Mouse (Mus musculus) heart, embryonic 12.5 days (tissue): Measurements from ENCODE around the gene Vtcn1. TPM values are rescaled to one million over a fixed set of nuclear protein-coding genes. Genes with fewer than 3 reads are reported as not detected.

ENCODE experiments used
- ATAC-seq: fragments of 200-750 bp; cut with Nextera tagmentation; 2 replicates; pipeline ENCODE4 v1.8.0; 2017; ENCODE audit warnings: moderate TSS enrichment, moderate library complexity; ENCODE audit not compliant: insufficient number of reproducible peaks, low FRiP score
- H3K27ac ChIP-seq: fragments of 300-500 bp; sonication (generic); 2 replicates; pipeline ENCODE4 v1.5.1; 2016; ENCODE audit warnings: mild to moderate bottlenecking, moderate library complexity; ENCODE audit not compliant: poor library complexity, severe bottlenecking
- H3K27me3 ChIP-seq: fragments of 300-500 bp; sonication (generic); replicated peaks from 2 replicates; pipeline ENCODE4 v1.6.1; 2016; ENCODE audit warnings: mild to moderate bottlenecking, moderate library complexity
- H3K36me3 ChIP-seq: fragments of 300-500 bp; sonication (generic); 2 replicates; pipeline ENCODE4 v1.6.1; 2016; ENCODE audit warnings: mild to moderate bottlenecking, moderate library complexity
- H3K4me1 ChIP-seq: fragments of 300-500 bp; sonication (generic); replicated peaks from 2 replicates; pipeline ENCODE4 v1.6.1; 2016; ENCODE audit warnings: mild to moderate bottlenecking
- H3K4me2 ChIP-seq: fragments of 300-500 bp; sonication (generic); 2 replicates; pipeline ENCODE4 v1.6.1; 2016; ENCODE audit warnings: mild to moderate bottlenecking, moderate library complexity
- H3K4me3 ChIP-seq: fragments of 300-500 bp; sonication (generic); 2 replicates; pipeline ENCODE4 v1.5.1; 2016; ENCODE audit warnings: mild to moderate bottlenecking
- H3K9ac ChIP-seq: fragments of 300-500 bp; sonication (generic); 2 replicates; pipeline ENCODE4 v1.6.1; 2016; ENCODE audit warnings: mild to moderate bottlenecking, moderate library complexity
- H3K9me3 ChIP-seq: fragments of 300-500 bp; sonication (generic); replicated peaks from 2 replicates; pipeline ENCODE4 v1.6.1; 2016; ENCODE audit warnings: mild to moderate bottlenecking, moderate library complexity
- WGBS: fragments of 180-500 bp; shearing (Covaris S2); methylation state at CpG from one replicate; pipeline ENCODE4 v1.1.7; 2016; 5-methylcytosine and 5-hydroxymethylcytosine counted together
- polyA plus RNA-seq: library from polyadenylated mRNA; unstranded; fragments of >200 nt; fragmentation: Nextera tagmentation; extraction: Ambion mirVana; gene quantifications from 2 replicates; pipeline ENCODE4 v1.2.1, GENCODE M21; 2016

Vtcn1 gene
- polyA plus RNA-seq, 1 experiment from 2014 or later = 0.17 TPM

DNA sequence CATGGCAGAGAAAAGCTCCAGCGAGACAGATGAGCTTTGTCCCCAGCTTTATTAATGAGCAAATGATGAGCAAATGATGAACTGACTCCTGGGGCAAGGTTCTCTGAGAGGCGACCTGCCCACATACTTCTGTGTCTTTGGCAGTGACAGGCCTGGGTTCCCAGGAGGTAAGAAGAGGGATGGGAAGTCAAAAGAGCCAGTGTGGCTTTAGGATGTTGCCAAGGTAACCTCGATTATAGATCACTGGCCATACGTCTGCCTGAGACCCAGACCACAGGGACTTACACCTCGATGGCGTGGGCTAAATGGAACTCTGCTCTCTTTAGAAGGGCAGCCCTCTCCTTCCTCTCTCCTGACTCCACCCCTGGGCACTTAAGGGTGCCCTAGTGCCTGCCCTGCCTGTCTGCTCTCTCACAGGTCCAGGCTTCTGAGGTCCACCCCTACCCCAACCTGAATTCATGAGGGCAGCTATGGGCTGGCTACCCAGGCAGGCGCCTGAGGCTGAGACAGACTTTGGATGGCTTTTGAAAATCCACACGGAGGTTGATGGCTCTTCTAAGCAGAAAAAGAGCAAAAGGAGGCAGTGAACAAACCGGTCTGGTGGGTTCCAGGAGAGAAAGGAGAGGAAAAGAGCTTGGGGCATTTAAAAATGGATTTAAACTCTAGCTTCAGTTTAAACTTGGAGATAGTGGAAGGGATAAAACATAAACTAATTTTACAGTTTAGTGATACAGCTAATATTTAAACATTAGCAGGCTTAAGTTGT is 31.0 kb downstream of the Vtcn1 start:
- Histone ChIP-seq H3K9ac (no peak overlapping the region), H3K27ac (no peak overlapping the region), H3K27me3 (no peaks in the 10 kb centered on the region), H3K36me3 (no peaks in the 10 kb centered on the region), H3K4me3 (no peak overlapping the region), H3K4me2 (no peak overlapping the region), H3K4me1 (peaks cover 11% of the 10 kb centered on the region; the same call in 1 of the 2 replicates), H3K9me3 (peaks cover 5% of the 10 kb centered on the region; the same call in 1 of the 2 replicates)
- WGBS = 59% methylated on average over 9 of the region's 9 CpGs
- 0 out of 2 replicates have a peak, but pooled peaks have one; percentile 9 for ATAC-seq

DNA sequence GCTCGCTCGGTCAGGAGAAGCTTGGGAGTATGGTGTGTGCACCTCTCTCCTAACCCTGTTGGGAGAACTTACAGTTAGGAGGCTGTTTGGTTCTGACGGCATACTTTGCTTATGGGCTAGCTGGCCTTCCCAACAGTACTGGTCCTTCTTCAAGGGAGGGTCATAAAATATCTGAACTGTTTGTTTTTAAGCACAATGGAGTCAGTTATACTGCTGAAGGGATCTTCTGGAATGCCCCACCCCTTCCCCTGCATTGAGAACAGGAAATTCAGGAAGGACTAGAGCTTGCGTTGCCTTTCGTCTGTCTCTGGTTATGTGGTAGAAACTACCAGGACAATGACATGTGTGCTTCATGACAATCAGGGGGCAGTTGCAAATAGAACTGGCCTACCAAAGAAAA is 31.9 kb downstream of the Vtcn1 start:
- H3K36me3 ChIP-seq = no peaks in the 10 kb centered on the region
- H3K27ac ChIP-seq = no peak overlapping the region
- peaks cover 11% of the 10 kb centered on the region; the same call in 1 of the 2 replicates for H3K4me1 ChIP-seq
- H3K4me3 ChIP-seq = no peak overlapping the region
- H3K9me3 ChIP-seq = peaks cover 5% of the 10 kb centered on the region; the same call in 1 of the 2 replicates
- no peaks in the 10 kb centered on the region for H3K27me3 ChIP-seq
- 72% methylated on average over 5 of the region's 5 CpGs for WGBS
- no peak for ATAC-seq
- H3K9ac ChIP-seq = no peak overlapping the region
- no peak overlapping the region for H3K4me2 ChIP-seq

DNA sequence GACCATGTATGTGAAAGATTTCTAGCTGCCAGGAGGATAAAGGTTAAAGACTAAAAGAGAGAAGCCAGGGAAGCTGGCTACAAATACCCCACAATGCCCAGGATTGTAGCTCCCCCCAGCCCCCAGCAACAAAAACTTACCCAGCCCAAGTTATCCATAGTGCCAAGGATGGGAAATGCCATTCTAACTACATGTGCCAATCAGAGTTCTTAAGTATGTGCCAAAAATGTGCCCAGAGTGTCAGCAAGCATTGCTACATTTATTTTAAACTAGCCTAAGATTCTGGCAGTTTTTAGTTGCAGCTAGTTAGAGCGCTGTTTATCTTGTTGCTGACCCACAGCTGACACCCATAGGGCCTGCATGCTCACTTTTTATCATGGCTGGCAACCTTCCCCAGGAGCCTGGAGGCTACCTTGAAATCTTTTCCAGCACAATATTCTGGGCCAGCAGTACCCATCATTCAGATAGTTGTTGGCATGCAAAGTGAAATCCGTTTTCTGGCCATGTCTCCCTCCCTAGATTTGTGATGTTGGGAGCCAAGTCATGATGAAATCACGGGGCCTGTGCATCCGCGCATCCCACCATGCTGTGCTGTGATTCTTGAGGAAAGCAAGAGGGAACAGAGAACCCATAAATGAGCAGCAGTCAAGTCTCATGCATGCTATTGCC is 33.2 kb downstream of the Vtcn1 start:
- ATAC-seq = no peak
- Histone ChIP-seq H3K9me3 (peaks cover 5% of the 10 kb centered on the region; the same call in 1 of the 2 replicates), H3K27me3 (no peaks in the 10 kb centered on the region), H3K4me2 (no peak overlapping the region), H3K4me3 (no peak overlapping the region), H3K27ac (no peak overlapping the region), H3K4me1 (peaks cover 11% of the 10 kb centered on the region; the same call in 1 of the 2 replicates), H3K36me3 (no peaks in the 10 kb centered on the region), H3K9ac (no peak overlapping the region)
- 77% methylated on average over 5 of the region's 5 CpGs for WGBS

DNA sequence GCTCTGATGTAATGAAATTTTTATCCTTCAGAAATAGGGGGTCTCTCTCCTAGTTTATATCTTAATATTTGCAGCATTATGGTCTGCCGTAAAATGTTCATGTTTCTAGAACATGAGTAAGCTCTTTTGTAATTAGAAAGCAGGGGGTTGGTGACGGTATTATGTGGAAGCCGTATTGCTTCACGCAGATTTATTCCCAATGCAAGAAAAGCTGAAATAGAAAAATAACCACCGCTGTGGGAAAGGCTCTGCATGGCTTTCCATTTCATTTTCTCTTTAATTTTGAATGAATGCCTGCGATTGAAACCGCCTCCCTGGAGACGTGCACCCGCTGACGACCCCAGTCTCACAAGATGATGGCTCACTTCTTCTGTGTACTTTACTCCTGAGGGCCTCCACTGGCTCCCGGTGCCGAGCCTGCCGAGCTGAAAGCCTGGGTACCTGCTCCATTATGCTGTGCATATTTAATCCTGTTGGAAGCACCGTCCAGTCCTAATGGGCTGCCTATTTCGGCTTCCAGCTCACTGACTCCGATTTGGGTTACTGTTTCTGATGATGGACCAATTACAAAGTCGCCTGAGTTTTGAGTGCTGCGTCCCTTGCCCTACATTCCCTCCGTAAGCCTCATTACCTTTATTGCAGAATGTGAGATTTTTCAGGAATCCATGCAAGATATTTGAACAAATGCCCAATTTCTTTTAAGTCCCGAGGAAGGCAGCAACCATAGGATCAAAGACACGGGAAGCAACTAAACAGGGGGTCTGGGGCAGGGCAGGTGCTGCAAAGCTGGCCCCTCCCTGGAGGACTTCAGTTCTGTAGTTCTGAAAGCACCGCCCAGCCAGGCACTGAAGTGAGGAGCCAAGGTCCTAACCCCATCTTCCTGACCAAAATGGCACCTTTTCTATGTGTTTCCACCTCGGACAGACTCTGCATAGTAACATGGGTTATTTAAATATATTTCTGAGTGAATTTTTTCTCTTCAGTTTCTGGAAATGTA is 36.3 kb downstream of the Vtcn1 start:
- WGBS = 84% methylated on average over 23 of the region's 23 CpGs
- Histone ChIP-seq H3K36me3 (no peaks in the 10 kb centered on the region), H3K4me2 (no peak overlapping the region), H3K9ac (no peak overlapping the region), H3K4me3 (no peak overlapping the region), H3K27me3 (no peaks in the 10 kb centered on the region), H3K27ac (no peak overlapping the region), H3K4me1 (peaks cover 11% of the 10 kb centered on the region; the same call in 1 of the 2 replicates), H3K9me3 (peaks cover 5% of the 10 kb centered on the region; the same call in 1 of the 2 replicates)
- no peak for ATAC-seq

DNA sequence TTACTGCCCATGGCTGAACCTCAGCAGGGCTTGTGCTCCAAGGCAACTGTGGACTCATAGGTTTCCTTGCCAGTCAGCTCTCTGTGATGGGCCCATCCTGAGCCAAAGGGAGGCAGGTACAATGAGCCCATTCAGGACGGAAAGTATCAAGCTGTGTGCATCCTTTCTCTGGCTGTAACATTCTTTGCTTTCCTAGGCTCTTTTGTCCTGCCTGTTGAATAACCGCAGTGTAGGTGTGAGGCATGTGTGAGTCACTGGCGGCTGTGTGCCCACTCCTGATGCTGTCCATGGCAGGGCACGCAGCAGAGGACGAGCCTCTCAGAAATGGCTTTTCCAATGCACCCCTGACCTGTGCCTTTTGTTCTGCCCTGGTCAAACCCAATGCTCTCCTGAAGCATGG is 41.7 kb downstream of the Vtcn1 start:
- WGBS = 70% methylated on average over 5 of the region's 5 CpGs
- Histone ChIP-seq H3K27me3 (no peaks in the 10 kb centered on the region), H3K4me2 (no peak overlapping the region), H3K4me1 (no peaks in the 10 kb centered on the region), H3K9ac (no peak overlapping the region), H3K27ac (no peak overlapping the region), H3K9me3 (no peaks in the 10 kb centered on the region), H3K36me3 (no peaks in the 10 kb centered on the region), H3K4me3 (no peak overlapping the region)
- no peak for ATAC-seq

DNA sequence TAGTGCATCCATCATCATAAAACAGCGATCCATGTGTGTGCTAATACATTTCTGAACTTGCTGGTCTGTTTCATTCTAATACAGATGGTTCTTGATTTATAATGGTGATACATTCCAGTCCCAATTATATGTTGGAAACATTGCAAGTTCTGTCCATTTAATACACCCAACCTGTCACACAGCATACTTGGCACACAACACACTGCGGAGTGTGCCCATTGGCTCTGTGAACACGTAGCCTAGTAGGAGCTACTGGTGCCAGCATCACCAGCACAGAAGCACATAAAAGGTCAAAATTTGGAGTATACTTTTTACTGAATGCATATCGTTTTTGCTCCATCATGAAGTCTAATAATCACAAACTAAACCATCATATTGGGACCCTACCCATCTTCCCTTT is 51.8 kb downstream of the Vtcn1 start:
- H3K4me1 ChIP-seq = no peaks in the 10 kb centered on the region
- 85% methylated on average over 4 of the region's 4 CpGs for WGBS
- no peak for ATAC-seq
- H3K36me3 ChIP-seq = no peaks in the 10 kb centered on the region
- H3K4me3 ChIP-seq = no peak overlapping the region
- no peak overlapping the region for H3K4me2 ChIP-seq
- H3K9ac ChIP-seq = no peak overlapping the region
- no peaks in the 10 kb centered on the region for H3K27me3 ChIP-seq
- H3K9me3 ChIP-seq = no peaks in the 10 kb centered on the region
- H3K27ac ChIP-seq = no peak overlapping the region

DNA sequence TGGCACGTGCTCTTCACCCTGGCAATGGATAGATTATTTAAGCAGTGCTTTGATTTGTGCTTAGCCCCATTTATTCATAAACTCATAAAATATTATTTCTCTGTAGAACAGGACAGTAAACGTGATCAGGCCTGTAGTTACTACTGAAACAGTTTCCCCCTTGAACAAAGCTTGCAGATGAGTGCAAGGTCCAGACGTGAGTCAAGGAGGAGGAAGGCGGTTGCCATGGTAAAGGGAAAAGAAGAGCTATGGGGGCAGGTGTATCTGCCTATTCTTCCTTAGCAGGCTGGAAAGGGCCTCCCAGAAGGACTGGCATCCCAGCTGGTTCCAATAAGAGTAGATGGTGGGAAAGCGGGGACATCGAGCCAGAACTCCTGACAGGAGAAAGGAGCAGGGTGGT is 56.1 kb downstream of the Vtcn1 start:
- Histone ChIP-seq H3K36me3 (no peaks in the 10 kb centered on the region), H3K27me3 (no peaks in the 10 kb centered on the region), H3K4me3 (no peak overlapping the region), H3K27ac (no peak overlapping the region), H3K9ac (no peak overlapping the region), H3K4me2 (no peak overlapping the region), H3K4me1 (no peaks in the 10 kb centered on the region), H3K9me3 (no peaks in the 10 kb centered on the region)
- 76% methylated on average over 6 of the region's 6 CpGs for WGBS
- no peak for ATAC-seq

DNA sequence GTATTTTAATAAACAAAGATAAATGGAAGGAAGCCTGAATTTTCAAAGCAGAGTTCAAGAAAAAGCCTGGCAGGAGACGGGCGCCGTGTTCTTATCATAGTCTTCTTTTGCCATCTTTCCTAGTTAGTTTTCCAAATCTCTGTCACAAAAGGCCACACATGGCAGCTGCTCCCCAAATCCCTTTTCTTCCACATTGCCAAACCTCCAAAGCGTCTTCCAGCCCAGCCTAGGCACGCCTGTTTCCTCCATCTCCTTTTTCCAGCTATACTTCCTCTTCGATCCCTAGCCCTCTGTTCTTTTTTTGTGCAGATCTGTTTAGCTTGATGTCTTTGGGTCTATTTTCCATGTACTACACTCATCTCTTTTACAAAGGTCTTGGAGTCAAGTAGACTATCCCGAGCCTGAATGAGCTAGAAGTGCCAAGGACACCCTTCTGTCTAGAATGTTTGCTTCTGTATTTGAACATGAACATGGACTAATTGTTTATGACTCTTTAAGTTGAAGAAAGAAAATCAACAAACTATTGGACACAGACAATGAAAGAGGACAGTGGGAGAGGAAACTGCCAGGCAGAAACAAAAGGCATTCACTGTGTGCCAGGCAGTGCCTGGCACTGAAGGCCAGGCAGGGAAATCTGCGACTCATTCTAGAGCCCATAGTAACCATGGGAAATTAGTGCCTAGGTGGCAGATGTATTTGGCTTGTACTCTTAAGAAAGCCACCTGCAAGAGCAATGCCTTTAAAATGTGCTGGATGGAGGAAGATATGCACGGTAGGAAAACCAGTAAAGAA is 56.8 kb downstream of the Vtcn1 start:
- ATAC-seq = no peak
- Histone ChIP-seq H3K4me2 (no peak overlapping the region), H3K4me1 (no peaks in the 10 kb centered on the region), H3K36me3 (no peaks in the 10 kb centered on the region), H3K9me3 (peaks cover 4% of the 10 kb centered on the region), H3K27me3 (no peaks in the 10 kb centered on the region), H3K27ac (no peak overlapping the region), H3K4me3 (no peak overlapping the region), H3K9ac (no peak overlapping the region)
- 82% methylated on average over 9 of the region's 9 CpGs for whole genome bisulfite sequencing

DNA sequence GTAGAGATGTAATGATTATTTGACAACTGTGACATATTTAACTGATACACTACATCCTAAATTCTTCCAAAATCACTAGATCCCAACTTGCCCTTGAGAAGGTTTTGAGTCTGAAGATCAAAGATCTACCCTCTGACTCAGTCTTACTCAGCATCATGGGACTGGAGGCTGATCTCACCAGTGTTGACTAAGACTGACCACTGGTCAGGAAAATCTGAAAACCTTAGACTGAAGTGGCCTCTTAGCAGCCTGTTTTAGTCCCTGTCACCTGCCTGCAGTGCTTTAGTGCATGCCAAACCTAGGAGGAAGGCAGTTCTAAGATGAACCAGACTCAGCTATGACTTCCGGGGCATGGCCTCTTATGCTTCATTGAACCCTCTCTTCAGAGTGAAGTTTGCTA is 64.0 kb downstream of the Vtcn1 start:
- Histone ChIP-seq H3K27ac (no peak overlapping the region), H3K4me2 (no peak overlapping the region), H3K4me1 (no peaks in the 10 kb centered on the region), H3K36me3 (no peaks in the 10 kb centered on the region), H3K27me3 (no peaks in the 10 kb centered on the region), H3K4me3 (no peak overlapping the region), H3K9me3 (peaks cover 5% of the 10 kb centered on the region), H3K9ac (no peak overlapping the region)
- 86% methylated on average over 1 of the region's 1 CpGs for WGBS
- no peak for ATAC-seq

DNA sequence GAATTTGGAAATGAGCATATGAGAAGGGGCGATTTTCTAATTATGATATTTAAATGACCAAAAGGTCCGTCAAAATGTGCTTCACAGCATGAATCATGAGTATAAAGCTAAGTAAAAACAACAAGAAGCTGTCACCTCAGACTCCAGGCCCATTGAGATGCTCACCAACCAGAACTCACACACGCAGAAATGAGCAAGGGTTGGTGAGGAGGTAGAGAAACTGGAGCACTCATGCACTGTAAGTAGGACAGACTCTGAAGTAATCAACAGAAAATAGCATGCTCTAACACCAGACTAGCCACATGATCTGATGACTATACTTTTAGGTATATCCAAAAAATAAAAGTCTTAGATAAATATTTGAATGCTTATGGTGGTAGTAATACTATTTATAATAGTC is 65.1 kb downstream of the Vtcn1 start:
- no peaks in the 10 kb centered on the region for H3K27me3 ChIP-seq
- H3K4me3 ChIP-seq = no peak overlapping the region
- H3K27ac ChIP-seq = no peak overlapping the region
- 80% methylated on average over 3 of the region's 3 CpGs for WGBS
- H3K4me2 ChIP-seq = no peak overlapping the region
- H3K9me3 ChIP-seq = peaks cover 5% of the 10 kb centered on the region
- no peaks in the 10 kb centered on the region for H3K36me3 ChIP-seq
- H3K4me1 ChIP-seq = no peaks in the 10 kb centered on the region
- ATAC-seq = no peak
- H3K9ac ChIP-seq = no peak overlapping the region
